Mouse (Mus musculus) megakaryocyte, embryonic 14.5 days (primary cell): ENCODE results near the gene Vmn1r75. TPM values are rescaled to one million over a fixed set of nuclear protein-coding genes. Genes with fewer than 3 reads are reported as not detected.

Source experiments
- H3K27me3 ChIP-seq: replicated peaks from 2 replicates; pipeline ENCODE3; 2012; ENCODE audit warnings: inconsistent platforms
- H3K36me3 ChIP-seq: replicated peaks from 2 replicates; pipeline ENCODE3; 2012; ENCODE audit warnings: low read length, inconsistent platforms, mixed read lengths
- H3K4me1 ChIP-seq: 2 replicates; pipeline ENCODE4 v1.6.1; 2012; ENCODE audit warnings: inconsistent platforms
- H3K4me3 ChIP-seq: replicated peaks from 2 replicates; pipeline ENCODE3; 2012; ENCODE audit warnings: moderate library complexity, mild to moderate bottlenecking, inconsistent platforms
- H3K9me3 ChIP-seq: 2 replicates; pipeline ENCODE4 v1.6.1; 2012; ENCODE audit warnings: inconsistent platforms
- FLI1 ChIP-seq: IDR thresholded peaks from 2 replicates; pipeline ENCODE4 v1.6.1; 2012; ENCODE audit warnings: low read length, inconsistent platforms, mixed read lengths
- GATA1 ChIP-seq: IDR thresholded peaks from 3 replicates; pipeline ENCODE4 v1.6.1; 2012; ENCODE audit warnings: mixed read lengths, low read length, inconsistent platforms, borderline replicate concordance
- polyA plus RNA-seq: library from polyadenylated mRNA; stranded (reverse); fragments of >175 nt; gene quantifications from 2 replicates; pipeline ENCODE4 v1.2.3, GENCODE M21; 2012; ENCODE audit warnings: low replicate concordance; ENCODE audit not compliant: insufficient read depth

Gene Vmn1r75
- polyA plus RNA-seq = not detected in 2 replicates

GRCm38 (mm10) chr7:11874330-11874729, at the start of gene Vmn1r75:
Gene Vmn1r75, plus strand, starts transcription at chr7:11874630.
- H3K9me3 ChIP-seq = peaks cover 5% of the 10 kb centered on the region; the same call in 1 of the 2 replicates
- H3K4me1 ChIP-seq = no peaks in the 10 kb centered on the region
- no peak within 1 kb of the TSS for H3K4me3 ChIP-seq
- no peak for TF ChIP-seq FLI1
- no peak for TF ChIP-seq GATA1
- H3K27me3 ChIP-seq = no peaks in the 10 kb centered on the region
- no peaks in the 10 kb centered on the region for H3K36me3 ChIP-seq

GRCm38 (mm10) chr7:11833680-11834079, 40.8 kb upstream of the Vmn1r75 start, which contains the start of gene Vmn1r74:
Gene Vmn1r74, plus strand, starts transcription at chr7:11833980.
- H3K36me3 ChIP-seq = no peaks in the 10 kb centered on the region
- no peaks in the 10 kb centered on the region for H3K27me3 ChIP-seq
- TF ChIP-seq GATA1 = no peak
- H3K4me3 ChIP-seq = no peak within 1 kb of the TSS
- H3K9me3 ChIP-seq = peaks cover 8% of the 10 kb centered on the region
- H3K4me1 ChIP-seq = no peaks in the 10 kb centered on the region

Other genes with a start within 250 kb of the Vmn1r75 start
- gene Vmn1r72, start 194.5 kb upstream of the Vmn1r75 start, polyA plus RNA-seq = not detected in 2 replicates
- 0.03 TPM in 1 of 2 replicates, not detected in the other for gene Vmn1r73, start 144.4 kb upstream of the Vmn1r75 start, polyA plus RNA-seq
- gene Vmn1r74, start 40.6 kb upstream of the Vmn1r75 start, polyA plus RNA-seq = not detected in 2 replicates
- gene Vmn1r76, start 63.6 kb downstream of the Vmn1r75 start, polyA plus RNA-seq = 0.32 TPM in 1 of 2 replicates, not detected in the other
- 0.47 TPM in 1 of 2 replicates, not detected in the other for gene Vmn1r77, start 162.1 kb downstream of the Vmn1r75 start, polyA plus RNA-seq